Mouse (Mus musculus) ES-E14 (cell line): ENCODE results near the gene Slain1. TPM values are rescaled to one million over a fixed set of nuclear protein-coding genes. Genes with fewer than 3 reads are reported as not detected.

Source experiments
- DNase-seq: peaks from one replicate; pipeline ENCODE4 v3.0.0-alpha.2; 2013; ENCODE audit warnings: low read depth, low spot score
- H3K27ac ChIP-seq: 2 replicates; pipeline ENCODE4 v1.5.1; 2012; ENCODE audit warnings: low read depth, mild to moderate bottlenecking, low read length, moderate library complexity, mixed read lengths; ENCODE audit not compliant: poor library complexity, insufficient read depth, severe bottlenecking
- H3K36me3 ChIP-seq: 2 replicates; pipeline ENCODE4 v1.6.1; 2012; ENCODE audit warnings: mild to moderate bottlenecking, low read length, moderate library complexity, mixed read lengths; ENCODE audit not compliant: control insufficient read depth, poor library complexity, insufficient read depth, severe bottlenecking
- H3K4me1 ChIP-seq, 2 experiments: fragments of 150-350 bp in 1 of 2; sonication (generic) in 1 of 2; 2 replicates each; pipeline ENCODE4 v1.6.1; 2012; ENCODE audit warnings: low read length in 2 of 2, mild to moderate bottlenecking in 1 of 2, mixed read lengths in 1 of 2; ENCODE audit not compliant: control insufficient read depth in 2 of 2, insufficient read depth in 2 of 2, poor library complexity in 1 of 2
- H3K4me3 ChIP-seq, 2 experiments: fragments of 150-350 bp in 1 of 2; sonication (generic) in 1 of 2; 2 replicates each; pipeline ENCODE4 v1.5.1; 2012; ENCODE audit warnings: low read length in 2 of 2, low read depth in 1 of 2, mild to moderate bottlenecking in 1 of 2, mixed read lengths in 1 of 2; ENCODE audit not compliant: insufficient read depth in 1 of 2, poor library complexity in 1 of 2, severe bottlenecking in 1 of 2
- H3K9ac ChIP-seq: 2 replicates; pipeline ENCODE4 v1.6.1; 2012; ENCODE audit warnings: low read depth, mild to moderate bottlenecking, low read length, mixed read lengths; ENCODE audit not compliant: poor library complexity, insufficient read depth, severe bottlenecking
- H3K9me3 ChIP-seq: fragments of 150-350 bp; sonication (generic); 2 replicates; pipeline ENCODE4 v1.6.1; 2012; ENCODE audit warnings: low read depth, mild to moderate bottlenecking, low read length; ENCODE audit not compliant: control insufficient read depth, insufficient read depth
- CHD2 ChIP-seq: IDR thresholded peaks from 2 replicates; pipeline ENCODE4 v1.6.1; 2014; ENCODE audit warnings: mild to moderate bottlenecking, low read depth, low read length, inconsistent platforms
- HCFC1 ChIP-seq: IDR thresholded peaks from 2 replicates; pipeline ENCODE4 v1.6.1; 2012; ENCODE audit warnings: low read length, inconsistent platforms, borderline replicate concordance; ENCODE audit not compliant: insufficient read depth
- MAFK ChIP-seq: IDR thresholded peaks from 2 replicates; pipeline ENCODE4 v1.6.1; 2014; ENCODE audit warnings: mild to moderate bottlenecking, low read depth, low read length, inconsistent platforms; ENCODE audit not compliant: insufficient read depth
- ZC3H11A ChIP-seq: IDR thresholded peaks from 2 replicates; pipeline ENCODE4 v1.6.1; 2012; ENCODE audit warnings: low read depth, mild to moderate bottlenecking, inconsistent platforms, low read length, borderline replicate concordance
- ZNF384 ChIP-seq: IDR thresholded peaks from 2 replicates; pipeline ENCODE4 v1.6.1; 2012; ENCODE audit warnings: low read depth, low read length, inconsistent platforms
- in situ Hi-C, 2 experiments: fragments of 600-800 bp; cut with MboI; formaldehyde crosslinking; loops; one replicate each; pipeline ENCODE4 v1.15.1; 2025; ENCODE audit warnings: low sequenced_read_pairs in 2 of 2, inconsistent platforms in 1 of 2; ENCODE audit not compliant: unreplicated experiment in 2 of 2
- total RNA-seq: library from RNA; depleted of rRNA; stranded (reverse); fragments of 300-350 nt; gene quantifications from 2 replicates; pipeline ENCODE4 v1.2.3, GENCODE M21; 2012; rRNA removed

Gene Slain1
- total RNA-seq = 3.8 and 6.4 TPM in 2 replicates

GRCm38 (mm10) chr14:103649896-103650334 lies at the start of gene Slain1:
Gene Slain1 (plus strand): TSS chr14:103650228.
- H3K9me3 ChIP-seq = no peaks in the 10 kb centered on the region
- peak within 1 kb of the TSS; percentile 91 to 94 for H3K4me3 ChIP-seq
- 0 out of 2 replicates have a peak, but pooled peaks have one; percentile 25 for TF ChIP-seq HCFC1
- no peak for TF ChIP-seq ZC3H11A
- TF ChIP-seq ZNF384 = no peak
- TF ChIP-seq CHD2 = no peak
- peak within 1 kb of the TSS; percentile 11; the same call in 1 of the 2 replicates for H3K27ac ChIP-seq
- in situ Hi-C loops = no loop called here
- no peaks in the 10 kb centered on the region for H3K36me3 ChIP-seq
- peak; percentile 84 for DNase-seq
- H3K9ac ChIP-seq = peak within 1 kb of the TSS; percentile 86
- peaks cover 0 to 2% of the 10 kb centered on the region in 2 experiments; a peak in 1 of 4 replicates for H3K4me1 ChIP-seq

- Histone ChIP-seq H3K27ac (no peak overlapping the region), H3K36me3 (no peaks in the 10 kb centered on the region), H3K9ac (no peak overlapping the region), H3K9me3 (no peaks in the 10 kb centered on the region), H3K4me3 (no peak overlapping the region), H3K4me1 (no peaks in the 10 kb centered on the region)
- TF ChIP-seq CHD2 (no peak), HCFC1 (no peak), ZC3H11A (no peak), ZNF384 (no peak), MAFK (no peak)
- in situ Hi-C loops = no loop called here
- no peak for DNase-seq
Measured at GRCm38 (mm10) chr14:103608063-103608462, 42.0 kb upstream of the Slain1 start.

DNA sequence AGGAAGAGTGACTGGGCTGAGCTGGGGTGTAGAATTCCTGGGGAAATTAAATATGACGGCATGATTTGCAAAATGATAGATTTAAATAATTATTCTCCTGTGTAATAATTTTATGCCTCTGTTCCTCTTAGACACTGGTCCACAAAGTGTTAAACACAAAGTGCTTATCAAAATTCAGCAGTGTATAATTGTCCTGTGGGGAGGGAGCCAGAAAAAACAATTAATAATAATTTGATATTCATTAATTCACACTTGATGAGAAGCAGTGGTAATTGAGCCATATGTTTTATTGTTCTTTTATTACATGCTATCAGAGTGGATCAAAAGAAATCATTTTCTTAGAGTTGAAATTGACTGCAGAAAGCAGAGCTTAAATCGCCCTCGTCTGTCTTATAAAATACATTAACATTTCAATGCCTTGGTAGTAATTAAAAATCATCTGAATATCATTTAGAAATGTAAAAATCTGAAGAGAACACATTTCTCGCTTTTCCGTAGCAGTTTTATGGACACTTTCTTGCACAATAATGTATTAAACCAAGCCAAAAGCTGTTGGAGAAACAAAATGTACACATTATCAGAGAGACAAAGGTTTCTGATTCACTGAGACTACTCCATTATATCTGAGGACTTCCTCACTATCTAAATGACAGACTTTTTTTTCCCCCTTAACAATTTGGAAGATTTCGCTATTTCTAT lies 36.3 kb upstream of the Slain1 start:
- Histone ChIP-seq H3K4me1 (no peaks in the 10 kb centered on the region), H3K27ac (no peak overlapping the region), H3K9me3 (no peaks in the 10 kb centered on the region), H3K4me3 (no peak overlapping the region), H3K36me3 (no peaks in the 10 kb centered on the region), H3K9ac (no peak overlapping the region)
- in situ Hi-C loops = no loop called here
- TF ChIP-seq ZNF384 = no peak
- no peak for TF ChIP-seq CHD2
- no peak for TF ChIP-seq ZC3H11A
- no peak for TF ChIP-seq HCFC1
- DNase-seq = no peak

DNA sequence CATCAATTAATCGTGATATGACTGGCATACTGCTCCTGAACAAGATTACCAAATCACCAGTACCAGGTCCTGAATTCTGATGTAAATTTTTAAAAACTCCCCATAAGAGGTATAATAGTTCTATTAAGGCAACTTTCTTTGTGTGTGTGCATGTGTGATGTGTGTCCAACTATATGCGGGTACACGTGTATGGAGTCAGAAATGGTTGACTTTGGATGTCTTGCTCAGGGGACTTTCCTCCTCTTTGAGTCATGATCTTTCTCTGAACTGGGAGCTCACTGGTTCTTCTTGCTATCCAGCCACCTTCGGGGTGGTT lies 35.8 kb upstream of the Slain1 start:
- no peak overlapping the region for H3K9ac ChIP-seq
- no peaks in the 10 kb centered on the region for H3K4me1 ChIP-seq
- in situ Hi-C loops = no loop called here
- H3K36me3 ChIP-seq = no peaks in the 10 kb centered on the region
- DNase-seq = no peak
- TF ChIP-seq HCFC1 = no peak
- no peak for TF ChIP-seq ZNF384
- TF ChIP-seq ZC3H11A = no peak
- no peak for TF ChIP-seq MAFK
- no peak for TF ChIP-seq CHD2
- H3K27ac ChIP-seq = no peak overlapping the region
- H3K4me3 ChIP-seq = no peak overlapping the region
- H3K9me3 ChIP-seq = no peaks in the 10 kb centered on the region

- H3K9me3 ChIP-seq = no peaks in the 10 kb centered on the region
- no peak overlapping the region for H3K9ac ChIP-seq
- in situ Hi-C loops = no loop called here
- TF ChIP-seq ZC3H11A (no peak), MAFK (no peak)
- H3K4me1 ChIP-seq = no peaks in the 10 kb centered on the region
- DNase-seq = no peak
- no peak overlapping the region for H3K27ac ChIP-seq
- no peak overlapping the region for H3K4me3 ChIP-seq
- no peaks in the 10 kb centered on the region for H3K36me3 ChIP-seq
Measured at GRCm38 (mm10) chr14:103619756-103620155, 30.3 kb upstream of the Slain1 start.
